Mouse (Mus musculus) fibroblast of lung, adult 2 months (primary cell): Measurements from ENCODE around the gene Atg7.

ENCODE experiments used
- DNase-seq: peaks from one replicate; pipeline ENCODE4 v3.0.0-alpha.2; 2011; ENCODE audit warnings: low read depth

The Atg7 gene

GRCm38 (mm10) chr6:114818471-114818870, 175.6 kb downstream of the Atg7 start:
- DNase-seq = no peak

GRCm38 (mm10) chr6:114819971-114820481, 177.1 kb downstream of the Atg7 start:
- peak; percentile 81 for DNase-seq

GRCm38 (mm10) chr6:114821646-114822045, 178.7 kb downstream of the Atg7 start:
- DNase-seq = no peak

- no peak for DNase-seq
These were observed 184.0 kb downstream of the Atg7 start for GRCm38 (mm10) chr6:114826889-114827288.

GRCm38 (mm10) chr6:114829660-114830438, 187.0 kb downstream of the Atg7 start:
- no peak for DNase-seq

GRCm38 (mm10) chr6:114831807-114832206, 188.9 kb downstream of the Atg7 start:
- no peak for DNase-seq

- no peak for DNase-seq
These were observed 190.3 kb downstream of the Atg7 start for GRCm38 (mm10) chr6:114833058-114833685.

GRCm38 (mm10) chr6:114833791-114834346, 191.0 kb downstream of the Atg7 start:
- peak; percentile 40 for DNase-seq

- no peak for DNase-seq
These were observed 192.4 kb downstream of the Atg7 start for GRCm38 (mm10) chr6:114835344-114835743.

GRCm38 (mm10) chr6:114835752-114836151, 192.9 kb downstream of the Atg7 start:
- DNase-seq = no peak

- no peak for DNase-seq
These were observed 193.5 kb downstream of the Atg7 start for GRCm38 (mm10) chr6:114836433-114836832.

- no peak for DNase-seq
These were observed 196.0 kb downstream of the Atg7 start for GRCm38 (mm10) chr6:114838872-114839271.

GRCm38 (mm10) chr6:114840012-114840411, 197.1 kb downstream of the Atg7 start:
- no peak for DNase-seq

- DNase-seq = no peak
These were observed 199.2 kb downstream of the Atg7 start for GRCm38 (mm10) chr6:114842131-114842530.

- no peak for DNase-seq
These were observed 200.0 kb downstream of the Atg7 start for GRCm38 (mm10) chr6:114842863-114843262.

GRCm38 (mm10) chr6:114846153-114846772, 203.4 kb downstream of the Atg7 start:
- no peak for DNase-seq

GRCm38 (mm10) chr6:114847582-114848174, 204.8 kb downstream of the Atg7 start:
- DNase-seq = no peak

GRCm38 (mm10) chr6:114848761-114849160, 205.9 kb downstream of the Atg7 start:
- DNase-seq = no peak

- DNase-seq = no peak
These were observed 206.9 kb downstream of the Atg7 start for GRCm38 (mm10) chr6:114849787-114850186.

GRCm38 (mm10) chr6:114851688-114852087, 208.8 kb downstream of the Atg7 start:
- no peak for DNase-seq

- no peak for DNase-seq
These were observed 209.8 kb downstream of the Atg7 start for GRCm38 (mm10) chr6:114852739-114853138.

GRCm38 (mm10) chr6:114854368-114854767, 211.5 kb downstream of the Atg7 start:
- DNase-seq = no peak
